9 mouse cellular contexts compared by ENCODE assay signal in genomic region chr5:118386126-118386525, GRCm38 (mm10).
DNase-seq lines count a peak whose midpoint lies in the region; ATAC-seq lines count a peak whose summit lies in the region.
"Had no signal": no experiment of that assay in that cellular context is flagged by ENCODE, and none has a peak within 500 bp of the region (broad histone marks: within the 10 kb centered on the region; RNA-seq: fewer than 3 reads in every experiment).

No protein-coding gene starts in this region.

- no peaks in the 10 kb centered on the region; the same call in 1 of the 2 replicates for H3K4me1 ChIP-seq in hindbrain, embryonic 16.5 days (ENCODE audit: control insufficient read depth, insufficient read depth, low read depth, low read length)
- H3K4me1 ChIP-seq in hindbrain, embryonic 14.5 days (replicated peaks; ENCODE audit: control insufficient read depth, insufficient read depth, low read length), result 0 out of 2 replicates have a peak, but pooled peaks cover 5% of the 10 kb centered on the region
- peaks cover 30% of the 10 kb centered on the region for H3K4me1 ChIP-seq in heart, embryonic 13.5 days
- H3K4me1 ChIP-seq in lung, embryonic 15.5 days, result peaks cover 28% of the 10 kb centered on the region; the same call in 1 of the 2 replicates

- H3K36me3 ChIP-seq in hindbrain, embryonic 16.5 days (ENCODE audit: control insufficient read depth, insufficient read depth, low read length), result no peaks in the 10 kb centered on the region
- H3K36me3 ChIP-seq in hindbrain, embryonic 14.5 days (replicated peaks; ENCODE audit: control insufficient read depth, insufficient read depth), result no peaks in the 10 kb centered on the region
- no peaks in the 10 kb centered on the region for H3K36me3 ChIP-seq in heart, embryonic 13.5 days
- no peaks in the 10 kb centered on the region for H3K36me3 ChIP-seq in lung, embryonic 15.5 days
- H3K36me3 ChIP-seq: neural tube, embryonic 12.5 days had no signal

- H3K27me3 ChIP-seq in hindbrain, embryonic 16.5 days (replicated peaks; ENCODE audit: control insufficient read depth, insufficient read depth, low read length), result no peaks in the 10 kb centered on the region
- no peaks in the 10 kb centered on the region; the same call in 1 of the 2 replicates for H3K27me3 ChIP-seq in hindbrain, embryonic 14.5 days (ENCODE audit: control insufficient read depth, insufficient read depth, low read length)
- H3K27me3 ChIP-seq in heart, embryonic 13.5 days (replicated peaks), result peaks cover 33% of the 10 kb centered on the region
- no peaks in the 10 kb centered on the region for H3K27me3 ChIP-seq in lung, embryonic 15.5 days
- H3K27me3 ChIP-seq: neural tube, embryonic 12.5 days had no signal

- no peak overlapping the region for H3K4me2 ChIP-seq in hindbrain, embryonic 16.5 days (ENCODE audit: low read length)
- H3K4me2 ChIP-seq in hindbrain, embryonic 14.5 days (replicated peaks), result no peak overlapping the region
- H3K4me2 ChIP-seq in heart, embryonic 13.5 days, result no peak overlapping the region
- no peak overlapping the region for H3K4me2 ChIP-seq in lung, embryonic 15.5 days
- H3K4me2 ChIP-seq: neural tube, embryonic 12.5 days had no signal

- no peaks in the 10 kb centered on the region; the same call in 1 of the 2 replicates for H3K9me3 ChIP-seq in hindbrain, embryonic 16.5 days (ENCODE audit: control insufficient read depth, low read length)
- peaks cover 7% of the 10 kb centered on the region; the same call in 1 of the 2 replicates for H3K9me3 ChIP-seq in hindbrain, embryonic 14.5 days (ENCODE audit: control insufficient read depth, low read length)
- peaks cover 24% of the 10 kb centered on the region for H3K9me3 ChIP-seq in heart, embryonic 13.5 days
- H3K9me3 ChIP-seq in lung, embryonic 15.5 days, result no peaks in the 10 kb centered on the region; the same call in 1 of the 2 replicates

- no peak overlapping the region for H3K27ac ChIP-seq in hindbrain, embryonic 16.5 days (ENCODE audit: low read depth, low read length)
- H3K27ac ChIP-seq in hindbrain, embryonic 14.5 days, result no peak overlapping the region
- H3K27ac ChIP-seq in heart, embryonic 13.5 days (replicated peaks), result peak overlapping the region; percentile 58
- peak overlapping the region; percentile 86 for H3K27ac ChIP-seq in lung, embryonic 15.5 days
- H3K27ac ChIP-seq: neural tube, embryonic 12.5 days had no signal

- WGBS in hindbrain, embryonic 16.5 days, result 44% methylated on average over 4 of the region's 4 CpGs
- WGBS in hindbrain, embryonic 14.5 days, result 81% methylated on average over 4 of the region's 4 CpGs
- WGBS in heart, embryonic 13.5 days, result 45% methylated on average over 4 of the region's 4 CpGs
- 46% methylated on average over 4 of the region's 4 CpGs for WGBS in lung, embryonic 15.5 days

- 0 out of 2 replicates have a peak, but pooled peaks have one; percentile 21 for ATAC-seq in hindbrain, embryonic 16.5 days
- ATAC-seq in hindbrain, embryonic 14.5 days (ENCODE audit: low FRiP score), result no peak
- ATAC-seq in heart, embryonic 13.5 days (ENCODE audit: extremely low read depth, insufficient number of reproducible peaks, low FRiP score, low TSS enrichment), result no peak
- ATAC-seq in lung, embryonic 15.5 days (ENCODE audit: borderline replicate concordance, extremely low read depth, low FRiP score, low TSS enrichment), result peak; percentile 74
- no peak for ATAC-seq in CD4-positive, CD25-positive, alpha-beta regulatory T cell, adult 4 months

- H3K4me3 ChIP-seq in hindbrain, embryonic 16.5 days (ENCODE audit: low read length), result no peak overlapping the region
- no peak overlapping the region for H3K4me3 ChIP-seq in hindbrain, embryonic 14.5 days (replicated peaks; ENCODE audit: low read length)
- H3K4me3 ChIP-seq in heart, embryonic 13.5 days, result no peak overlapping the region
- no peak overlapping the region for H3K4me3 ChIP-seq in lung, embryonic 15.5 days
- H3K4me3 ChIP-seq: neural tube, embryonic 12.5 days had no signal

- no peak overlapping the region for H3K9ac ChIP-seq in hindbrain, embryonic 16.5 days (ENCODE audit: low read depth, low read length)
- H3K9ac ChIP-seq in hindbrain, embryonic 14.5 days, result no peak overlapping the region
- no peak overlapping the region for H3K9ac ChIP-seq in heart, embryonic 13.5 days
- no peak overlapping the region for H3K9ac ChIP-seq in lung, embryonic 15.5 days
- H3K9ac ChIP-seq: neural tube, embryonic 12.5 days had no signal

- no peak for DNase-seq in hindbrain, embryonic 14.5 days (ENCODE audit: low spot score)
- peak; percentile 10 to 54 for DNase-seq in adrenal gland, postnatal 36 days
- DNase-seq in spleen, adult 18-20 months, result no peak
- no peak for DNase-seq in thymus, postnatal 36 days

Comparison
In these comparisons a context has a peak if more than half of its experiments do, and no peak if none do; other contexts are left out.
1. ATAC-seq: peak in hindbrain, embryonic 16.5 days (single experiment) and lung, embryonic 15.5 days (single experiment); none in hindbrain, embryonic 14.5 days (single experiment), heart, embryonic 13.5 days (single experiment) and CD4-positive, CD25-positive, alpha-beta regulatory T cell, adult 4 months (single experiment).
2. H3K27ac ChIP-seq: peak in heart, embryonic 13.5 days (single experiment) and lung, embryonic 15.5 days (single experiment); none in hindbrain, embryonic 16.5 days (single experiment) and hindbrain, embryonic 14.5 days (single experiment).
3. DNase-seq: peak in adrenal gland, postnatal 36 days (2 of 2); none in hindbrain, embryonic 14.5 days (single experiment), spleen, adult 18-20 months (0 of 2) and thymus, postnatal 36 days (0 of 2).